Mouse (Mus musculus): Measurements from ENCODE around the gene Gm11937. TPM values are rescaled to one million over a fixed set of nuclear protein-coding genes. Genes with fewer than 3 reads are reported as not detected.
"Not testable (repeated sequence)": the region's sequence is repeated elsewhere in the genome, so short reads cannot be mapped to it uniquely, and the experiment has no call there.

The Gm11937 gene
- not detected for total RNA-seq (2021)

DNA sequence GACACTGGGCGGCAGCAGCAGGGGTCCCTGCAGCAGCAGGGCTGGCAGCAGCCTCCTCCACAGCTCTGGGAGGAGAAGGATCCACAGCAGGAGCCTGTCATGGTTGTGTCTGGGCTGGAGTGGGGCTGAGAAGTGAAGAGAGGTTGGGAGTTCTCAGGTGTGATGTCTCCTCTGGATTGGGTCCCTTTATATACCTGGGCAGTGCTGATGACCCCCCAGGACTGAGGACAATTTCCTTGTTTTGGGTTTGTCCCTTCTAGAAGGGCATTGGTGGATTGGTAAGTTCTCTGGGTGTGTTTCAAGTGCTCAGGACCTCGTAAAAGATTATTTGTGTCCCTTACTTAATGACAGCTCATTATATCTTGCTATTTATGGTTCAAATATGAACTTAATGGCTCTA, at the start of gene Gm11937:
Gene Gm11937, minus strand, starts transcription at position 101 of the 400 bp plus-strand sequence.
- DNase-seq (ENCODE audit: low spot score in 2 of 2); intact Hi-C loops (cut with DNase I): not testable (repeated sequence)

DNA sequence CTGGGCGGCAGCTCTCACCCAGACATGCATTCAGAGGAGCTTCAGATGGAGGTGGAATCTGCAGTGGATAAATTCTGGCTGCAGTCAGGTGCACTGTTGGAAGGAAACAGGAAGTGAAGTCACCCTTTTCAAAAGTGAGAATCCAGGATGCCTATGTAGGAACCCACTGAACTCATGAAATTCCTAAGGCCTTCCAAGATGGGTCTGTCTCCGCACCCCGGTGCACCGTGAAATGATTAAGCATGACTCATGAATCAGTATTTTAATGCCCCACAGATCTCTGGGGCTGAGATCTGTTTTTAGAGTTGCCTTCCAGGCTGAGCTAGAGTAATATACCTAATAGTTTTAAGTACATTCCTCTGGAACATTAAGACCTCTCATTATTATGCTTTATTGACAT, 49.3 kb upstream of the Gm11937 start:
- intact Hi-C loops (cut with DNase I) = no loop called here
- DNase-seq (ENCODE audit: low spot score in 2 of 2) = no peak

DNA sequence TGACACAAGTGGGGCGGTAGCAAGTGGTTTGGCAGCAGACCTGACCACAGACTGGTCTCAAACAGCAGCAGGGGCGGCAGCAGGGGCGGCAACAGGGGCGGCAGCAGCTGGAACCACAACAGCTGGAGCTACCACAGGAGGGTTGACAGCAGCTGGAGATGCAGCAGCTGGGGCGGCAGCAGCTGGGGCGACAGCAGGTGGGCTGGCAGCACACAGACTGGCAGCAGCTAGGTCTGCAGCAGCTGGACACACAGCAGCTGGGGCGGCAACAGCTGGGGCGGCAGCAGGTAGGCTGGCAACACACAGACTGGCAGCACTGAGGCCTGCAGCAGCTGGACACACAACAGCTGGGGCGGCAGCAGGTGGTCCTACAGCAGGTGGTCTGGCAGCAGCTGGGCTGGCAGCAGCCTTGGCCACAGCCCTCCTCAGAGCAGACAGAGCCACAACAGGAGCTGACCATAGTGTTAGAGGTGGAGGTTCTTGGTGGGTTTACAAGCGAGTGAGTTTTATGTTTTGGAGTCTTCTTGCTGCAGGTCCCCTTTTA, 48.5 kb upstream of the Gm11937 start, which contains the start of gene Gm11563:
Gene Gm11563, minus strand, starts transcription at position 494 of the 544 bp plus-strand sequence.
- DNase-seq (ENCODE audit: low spot score in 2 of 2); intact Hi-C loops (cut with DNase I): not testable (repeated sequence)

DNA sequence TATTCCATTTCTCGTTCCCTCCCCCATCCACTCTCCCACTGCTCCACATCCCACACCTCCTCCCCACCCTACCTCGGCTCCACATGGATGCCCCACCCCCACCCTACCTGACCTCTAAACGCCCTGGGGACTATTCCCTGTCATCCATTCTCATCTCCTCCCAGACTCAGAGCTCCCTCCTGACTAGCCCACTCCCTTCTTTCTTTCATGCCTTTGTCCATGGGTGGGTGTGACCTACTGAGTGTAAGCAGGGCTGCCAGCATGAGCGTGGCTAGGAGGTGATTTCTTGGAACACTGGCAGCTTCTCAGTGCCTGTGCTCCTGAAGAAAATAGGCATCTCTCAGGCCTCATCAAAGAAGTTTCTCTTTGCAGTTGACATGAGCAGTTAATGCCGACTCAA, 47.1 kb upstream of the Gm11937 start:
- DNase-seq (ENCODE audit: low spot score in 2 of 2) = no peak
- intact Hi-C loops (cut with DNase I) = no loop called here

DNA sequence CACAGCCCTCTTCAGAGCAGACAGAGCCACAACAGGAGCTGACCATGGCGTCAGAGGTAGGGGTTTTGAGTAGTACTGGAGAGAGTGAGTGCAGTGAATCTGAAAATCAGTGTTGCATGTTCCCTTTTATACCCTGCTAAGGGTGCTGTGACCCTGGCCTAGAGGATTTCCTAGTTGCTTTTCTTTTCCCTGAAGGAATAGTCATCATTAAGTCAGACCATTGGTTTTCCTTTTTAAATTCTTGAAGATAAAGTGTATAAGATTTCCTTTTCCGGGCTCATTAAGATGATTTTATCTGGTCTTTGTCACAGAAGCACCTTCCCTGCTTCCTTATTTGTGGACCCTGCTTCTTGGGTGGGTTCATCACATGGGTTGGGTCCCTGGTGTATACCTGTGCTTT, 40.1 kb upstream of the Gm11937 start, which contains the start of gene Gm11555:
Gene Gm11555, minus strand, starts transcription at position 101 of the 400 bp plus-strand sequence.
- intact Hi-C loops (cut with DNase I) = no loop called here
- no peak for DNase-seq (ENCODE audit: low spot score in 2 of 2)

DNA sequence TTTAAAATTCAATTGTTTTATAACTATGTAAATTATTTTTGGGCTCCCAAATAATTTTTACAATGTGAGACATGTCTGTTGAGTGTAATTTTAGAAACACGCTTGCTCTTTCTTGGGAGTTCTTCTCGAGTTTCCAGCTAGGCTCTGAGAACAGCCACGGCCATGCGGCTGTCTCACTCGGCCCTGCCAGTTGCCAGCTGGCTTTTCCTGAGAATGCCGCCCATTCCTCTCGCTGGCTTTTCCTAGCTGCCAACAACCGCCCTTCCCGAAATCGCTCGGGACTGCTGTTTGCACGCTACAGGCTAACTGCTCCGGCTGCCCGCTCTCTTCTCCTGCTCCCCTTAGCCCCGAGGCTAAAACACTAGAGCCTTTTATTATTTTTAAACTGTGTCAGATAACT, 36.5 kb upstream of the Gm11937 start:
- intact Hi-C loops (cut with DNase I) = no loop called here

DNA sequence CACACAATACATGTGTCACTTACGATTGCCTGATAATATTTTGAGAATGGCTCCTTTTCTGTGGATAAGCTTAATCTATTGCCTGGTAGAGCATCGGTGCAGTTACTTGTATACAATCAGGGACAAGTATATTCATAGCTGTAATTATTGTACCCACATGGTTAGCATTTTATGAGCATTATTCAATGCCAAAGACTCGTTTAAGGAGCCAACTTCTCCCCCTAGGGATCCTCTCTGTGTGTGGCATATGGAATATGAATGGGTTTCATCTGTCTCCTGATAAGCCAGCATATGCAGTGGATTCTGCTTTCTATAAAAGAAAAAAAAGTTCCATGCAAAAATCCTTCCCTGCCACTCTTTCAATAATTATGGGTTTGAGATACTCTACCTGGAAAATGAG, 34.4 kb upstream of the Gm11937 start:
- intact Hi-C loops (cut with DNase I) = no loop called here
- peak in 1 of 2 experiments; percentile 24 for DNase-seq (ENCODE audit: low spot score in 2 of 2)

More for the DNA sequence above, 36.5 kb upstream of the Gm11937 start:
- DNase-seq (ENCODE audit: low spot score in 2 of 2) = peak in 1 of 2 experiments; percentile 51

DNA sequence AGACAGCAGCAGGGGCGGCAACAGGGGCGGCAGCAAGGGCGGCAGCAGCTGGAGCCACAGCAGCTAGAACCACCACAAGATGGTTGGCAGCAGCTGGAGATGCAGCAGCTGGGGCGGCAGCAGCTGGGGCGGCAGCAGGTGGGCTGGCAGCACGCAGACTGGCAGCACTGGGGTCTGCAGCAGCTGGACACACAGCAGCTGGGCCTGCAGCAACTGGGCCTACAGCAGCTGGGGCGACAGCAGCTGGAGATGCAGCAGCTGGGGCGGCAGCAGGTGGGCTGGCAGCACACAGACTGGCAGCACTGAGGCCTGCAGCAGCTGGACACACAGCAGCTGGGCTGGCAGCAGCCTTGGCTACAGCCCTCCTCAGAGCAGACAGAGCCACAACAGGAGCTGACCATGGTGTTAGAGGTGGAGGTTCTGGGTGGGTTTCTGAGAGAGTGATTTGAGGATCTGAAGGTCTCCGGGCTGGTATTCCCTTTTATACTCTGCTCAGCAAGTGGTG, 33.7 kb upstream of the Gm11937 start, which contains the start of gene Krtap4-7:
Gene Krtap4-7, minus strand, starts transcription at position 455 of the 505 bp plus-strand sequence.
- DNase-seq (ENCODE audit: low spot score in 2 of 2); intact Hi-C loops (cut with DNase I): not testable (repeated sequence)

DNA sequence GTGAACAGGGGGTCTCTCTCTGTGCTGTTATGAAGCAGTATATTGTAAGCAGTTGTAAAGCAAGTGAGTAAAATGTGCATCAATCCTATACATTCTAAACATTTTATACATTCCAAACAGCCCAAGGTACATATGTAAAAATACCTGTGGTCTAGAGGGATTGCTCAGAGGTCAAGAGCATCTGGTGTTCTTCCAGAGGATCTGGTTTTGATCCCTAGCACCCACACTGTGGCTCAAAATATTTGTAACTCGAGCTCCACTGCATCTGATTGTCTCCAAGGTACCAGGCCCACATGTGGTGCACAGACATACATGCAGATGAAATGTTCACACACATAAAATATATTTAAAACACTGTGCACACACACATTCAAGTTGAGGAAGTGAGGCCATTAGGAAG, 30.9 kb upstream of the Gm11937 start:
- intact Hi-C loops (cut with DNase I) = no loop called here
- no peak for DNase-seq (ENCODE audit: low spot score in 2 of 2)

DNA sequence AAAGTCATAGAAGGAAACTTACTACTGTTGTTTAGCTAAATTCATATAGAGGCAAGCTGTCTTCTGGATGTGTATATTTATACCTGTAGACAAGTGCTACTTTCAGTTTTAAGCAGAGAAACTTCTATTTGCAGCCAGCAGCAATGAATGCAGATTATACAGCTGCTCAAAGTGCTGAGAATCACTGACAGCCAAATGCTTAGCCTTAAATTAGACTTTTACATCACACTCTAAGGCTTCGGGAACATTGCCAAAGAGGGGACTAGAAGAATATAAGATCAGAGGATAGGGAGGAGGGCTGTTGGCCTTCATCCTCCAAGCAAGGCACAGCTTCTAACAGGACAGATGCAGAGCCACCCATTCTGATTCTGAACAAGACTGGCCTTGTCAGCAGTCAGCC, 27.1 kb upstream of the Gm11937 start:
- DNase-seq (ENCODE audit: low spot score in 2 of 2) = peak in 1 of 2 experiments; percentile 62
- intact Hi-C loops (cut with DNase I) = loop anchor here (10.0 kb wide), 1 partner anchor 368 kb away; no protein-coding TSS in a partner anchor

DNA sequence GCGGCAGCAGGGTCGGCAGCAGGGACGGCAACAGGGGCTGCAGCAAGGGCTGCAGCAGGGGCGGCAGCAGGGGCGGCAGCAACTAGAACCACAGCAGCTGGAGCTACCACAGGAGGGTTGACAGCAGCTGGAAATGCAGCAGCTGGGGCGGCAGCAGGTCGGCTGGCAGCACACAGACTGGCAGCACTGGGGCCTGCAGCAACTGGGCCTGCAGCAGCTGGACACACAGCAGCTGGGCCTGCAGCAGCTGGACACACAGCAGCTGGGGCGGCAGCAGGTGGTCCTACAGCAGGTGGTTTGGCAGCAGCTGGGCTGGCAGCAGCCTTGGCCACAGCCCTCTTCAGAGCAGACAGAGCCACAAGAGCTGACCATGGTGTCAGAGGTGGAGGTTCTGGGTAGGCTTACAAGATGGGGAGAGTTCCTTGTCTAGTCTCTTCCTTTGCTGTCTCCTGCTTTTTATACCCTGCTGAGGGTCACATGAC, 24.7 kb upstream of the Gm11937 start, which contains the start of gene Krtap4-2:
Gene Krtap4-2, minus strand, starts transcription at position 432 of the 482 bp plus-strand sequence.
- intact Hi-C loops (cut with DNase I) = loop anchor here (5.0 to 10.0 kb wide), 2 partner anchors 77 to 370 kb away; partner anchors contain the start of genes Gm11939 and Krtap3-2

DNA sequence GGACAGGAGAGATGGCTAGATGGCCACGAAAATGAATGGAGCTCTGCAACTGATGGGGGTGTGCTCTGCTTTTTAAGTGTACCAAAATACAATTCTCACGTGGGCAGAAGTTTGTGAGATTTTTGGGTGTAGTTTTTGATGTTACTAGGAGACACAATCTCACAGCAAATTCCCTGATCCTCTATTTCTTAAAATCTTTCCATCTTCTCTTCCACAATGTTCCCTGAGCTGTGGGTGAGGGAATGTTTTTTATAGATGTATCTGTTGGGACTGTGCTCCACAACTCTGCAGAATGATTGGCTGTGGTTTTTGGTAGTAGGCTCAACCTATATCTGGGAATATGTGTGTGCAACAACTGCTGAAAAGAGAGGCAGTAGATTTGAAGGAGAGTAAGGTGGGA, 23.3 kb upstream of the Gm11937 start:
- peak; percentile 21 to 89 for DNase-seq (ENCODE audit: low spot score in 2 of 2)
- intact Hi-C loops (cut with DNase I) = loop anchor here (5.0 to 10.0 kb wide), 2 partner anchors 76 to 372 kb away; partner anchors contain the start of genes Gm11939 and Krtap3-2

More for the DNA sequence above, 24.7 kb upstream of the Gm11937 start, which contains the start of gene Krtap4-2:
- DNase-seq (ENCODE audit: low spot score in 2 of 2) = no peak

DNA sequence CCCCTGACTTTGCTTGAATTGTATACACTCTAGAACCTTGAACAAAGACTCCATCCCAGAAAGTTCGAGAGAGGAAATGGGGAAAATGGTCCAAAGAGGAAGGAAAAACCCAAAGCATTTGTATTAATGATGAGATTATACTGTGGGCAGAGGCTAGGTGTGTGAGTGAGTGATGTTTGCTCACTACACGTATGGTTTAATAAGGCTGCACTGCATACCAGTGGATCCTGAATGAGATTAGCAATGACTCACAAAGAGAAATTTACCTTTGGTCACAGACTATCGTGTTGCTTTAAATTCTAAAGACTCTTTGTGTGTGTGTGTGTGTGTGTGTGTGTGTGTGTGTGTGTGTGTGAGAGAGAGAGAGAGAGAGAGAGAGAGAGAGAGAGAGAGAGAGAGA, 20.9 kb upstream of the Gm11937 start:
- DNase-seq (ENCODE audit: low spot score in 2 of 2) = no peak

DNA sequence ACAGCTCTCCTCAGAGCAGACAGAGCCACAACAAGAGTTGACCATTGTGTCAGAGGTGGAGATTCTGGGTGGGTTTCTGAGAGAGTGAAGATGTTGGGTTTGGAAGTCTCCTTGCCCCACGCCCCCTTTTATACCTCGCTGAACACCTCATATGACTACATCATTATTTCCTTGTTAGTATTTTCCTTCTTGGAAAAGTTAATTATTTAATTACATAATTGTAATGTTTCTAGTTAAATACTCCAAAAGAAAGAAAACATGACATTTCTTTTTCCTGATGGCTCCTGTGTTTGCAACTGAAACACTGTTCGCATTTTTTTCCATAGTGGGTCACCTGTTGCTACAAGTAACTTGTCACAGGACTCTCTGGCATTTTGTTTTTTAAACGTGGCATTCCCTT, 18.1 kb upstream of the Gm11937 start, which contains the start of gene Krtap4-1:
Gene Krtap4-1, minus strand, starts transcription at position 101 of the 400 bp plus-strand sequence.
- intact Hi-C loops (cut with DNase I) = no loop called here
- DNase-seq (ENCODE audit: low spot score in 2 of 2) = no peak

More for the DNA sequence above, 20.9 kb upstream of the Gm11937 start:
- intact Hi-C loops (cut with DNase I) = loop anchor here (5.0 to 10.0 kb wide), 2 partner anchors 74 to 374 kb away; partner anchors contain the start of genes Gm11939 and Krtap3-2

DNA sequence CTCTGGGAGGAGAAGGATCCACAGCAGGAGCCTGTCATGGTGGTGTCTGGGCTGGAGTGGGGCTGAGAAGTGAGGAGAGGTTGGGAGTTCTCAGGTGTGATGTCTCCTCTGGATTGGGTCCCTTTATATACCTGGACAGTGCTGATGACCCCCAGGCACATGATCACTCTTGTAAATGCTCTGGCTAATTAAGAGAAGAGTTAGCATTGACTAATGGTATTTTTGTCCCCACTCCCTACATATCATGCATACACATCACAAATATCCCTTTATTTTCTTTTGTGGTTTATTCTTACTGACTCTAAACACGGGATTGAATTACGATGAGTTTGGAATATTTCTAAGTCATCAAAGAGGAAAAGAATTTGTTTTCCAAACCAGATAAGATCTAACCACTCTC, 10.3 kb upstream of the Gm11937 start, which contains the start of gene Gm11562:
Gene Gm11562, minus strand, starts transcription at position 101 of the 400 bp plus-strand sequence.
- intact Hi-C loops (cut with DNase I) = no loop called here
- no peak for DNase-seq (ENCODE audit: low spot score in 2 of 2)

DNA sequence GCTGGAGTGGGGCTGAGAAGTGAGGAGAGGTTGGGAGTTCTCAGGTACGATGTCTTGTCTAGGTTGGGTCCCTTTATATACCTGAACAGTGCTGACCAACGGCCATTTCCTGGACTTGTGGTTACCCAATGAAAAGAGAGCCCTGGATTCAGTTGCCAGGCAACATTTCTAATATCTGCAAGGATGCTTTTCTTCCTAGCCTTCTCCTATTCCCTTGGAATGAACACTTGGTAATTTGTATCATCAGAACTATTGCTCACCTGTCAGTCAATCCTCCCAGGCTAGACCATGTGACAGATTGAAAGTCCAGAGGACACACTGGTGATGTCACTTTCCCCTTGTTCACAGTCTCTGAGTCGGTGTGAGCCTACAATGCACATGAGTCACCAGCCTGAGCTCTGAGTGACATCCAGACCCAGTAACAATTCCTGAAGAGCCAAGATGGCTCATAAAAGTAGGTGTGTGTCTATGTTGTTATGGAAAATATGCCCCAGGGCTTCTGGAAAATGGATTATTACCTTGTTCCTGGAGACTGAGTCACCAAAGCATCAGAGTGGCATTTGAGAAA, 4.9 kb upstream of the Gm11937 start, which contains the start of gene Krtap2-4:
Gene Krtap2-4, minus strand, starts transcription at position 51 of the 568 bp plus-strand sequence.
- DNase-seq (ENCODE audit: low spot score in 2 of 2) = no peak
- intact Hi-C loops (cut with DNase I) = no loop called here

DNA sequence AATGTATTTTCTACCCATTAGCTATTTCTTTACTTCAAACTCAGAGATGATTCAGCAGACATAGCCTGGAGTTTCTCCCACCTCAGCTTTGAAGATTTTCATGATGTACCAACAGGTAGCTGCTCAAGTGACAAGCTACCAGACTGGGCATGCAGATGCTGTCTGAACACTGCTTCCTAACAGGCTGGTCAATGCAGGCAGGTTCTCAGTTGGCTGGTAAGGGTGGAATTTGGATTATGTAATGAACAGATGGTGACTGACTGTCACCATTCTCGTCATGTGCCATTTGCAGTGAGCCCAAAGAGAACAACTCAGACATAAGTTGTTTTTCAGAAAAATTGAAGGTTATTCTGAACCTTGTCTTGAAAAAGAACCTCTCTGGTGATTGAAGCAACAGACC, 863 bp downstream of the Gm11937 start:
- DNase-seq (ENCODE audit: low spot score in 2 of 2) = peak; percentile 59 to 85
- intact Hi-C loops (cut with DNase I) = no loop called here

DNA sequence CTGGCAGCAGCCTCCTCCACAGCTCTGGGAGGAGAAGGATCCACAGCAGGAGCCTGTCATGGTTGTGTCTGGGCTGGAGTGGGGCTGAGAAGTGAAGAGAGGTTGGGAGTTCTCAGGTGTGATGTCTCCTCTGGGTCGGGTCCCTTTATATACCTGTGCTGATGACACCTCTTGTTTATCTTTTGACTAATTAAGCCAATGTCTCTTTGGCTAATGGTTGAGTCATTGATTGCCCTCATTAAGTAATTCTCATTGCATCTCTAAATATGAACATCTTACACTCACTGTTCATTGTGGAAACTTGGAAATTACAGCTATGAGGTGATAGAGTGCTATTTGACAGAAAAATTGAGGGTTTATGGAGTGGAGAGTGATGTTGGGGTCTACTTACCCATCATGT, 6.8 kb downstream of the Gm11937 start, which contains the start of gene Gm11938:
Gene Gm11938, minus strand, starts transcription at position 101 of the 400 bp plus-strand sequence.
- DNase-seq (ENCODE audit: low spot score in 2 of 2); intact Hi-C loops (cut with DNase I): not testable (repeated sequence)

DNA sequence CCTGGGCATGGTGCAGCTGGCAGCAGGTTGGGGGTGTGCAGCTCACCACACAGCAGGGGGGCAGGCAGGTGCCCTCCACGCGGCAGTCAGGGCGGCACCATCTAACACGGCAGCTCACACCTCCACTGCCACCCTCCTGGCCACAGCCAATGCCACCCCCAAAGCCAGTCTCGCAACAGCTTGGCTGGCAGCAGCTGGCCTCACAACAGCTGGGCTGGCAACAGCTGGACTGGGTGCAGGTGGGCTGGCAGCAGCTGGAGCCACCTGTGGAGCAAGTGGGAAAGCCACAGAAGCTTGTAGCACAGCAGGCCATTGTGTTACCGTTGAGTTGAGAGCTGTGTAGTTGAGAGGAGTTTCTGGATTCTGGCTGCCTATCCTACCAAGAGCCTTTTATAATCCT, 12.2 kb downstream of the Gm11937 start, which contains the start of gene Krtap9-3:
Gene Krtap9-3, minus strand, starts transcription at position 364 of the 400 bp plus-strand sequence.
- intact Hi-C loops (cut with DNase I); DNase-seq (ENCODE audit: low spot score in 2 of 2): not testable (repeated sequence)

DNA sequence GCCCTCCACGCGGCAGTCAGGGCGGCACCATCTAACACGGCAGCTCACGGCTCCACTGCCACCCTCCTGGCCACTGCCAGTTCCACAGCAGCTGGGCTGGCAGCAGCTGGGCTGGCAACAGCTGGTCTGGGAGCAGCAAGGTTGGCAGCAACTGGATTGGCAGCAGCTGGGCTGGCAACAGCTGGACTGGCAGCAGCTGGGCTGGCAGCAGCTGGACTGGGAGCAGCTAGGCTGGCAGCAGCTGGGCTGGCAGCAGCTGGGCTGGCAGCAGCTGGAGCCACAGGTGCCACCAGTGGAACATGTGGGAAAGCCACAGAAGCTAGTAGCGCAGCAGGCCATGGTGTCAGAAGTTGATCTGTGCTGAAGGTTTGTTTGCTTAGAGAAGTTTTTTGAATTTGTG, 19.0 kb downstream of the Gm11937 start, which contains the start of gene Krtap1-3:
Gene Krtap1-3, minus strand, starts transcription at position 359 of the 400 bp plus-strand sequence.
- intact Hi-C loops (cut with DNase I) = no loop called here
- no peak for DNase-seq (ENCODE audit: low spot score in 2 of 2)
